Mouse (Mus musculus) heart, postnatal 0 days (tissue): Measurements from ENCODE around the gene Nectin1. TPM values are rescaled to one million over a fixed set of nuclear protein-coding genes. Genes with fewer than 3 reads are reported as not detected.

Source experiments
- ATAC-seq: fragments of 200-750 bp; cut with Nextera tagmentation; 2 replicates; pipeline ENCODE4 v1.8.0; 2017; ENCODE audit warnings: low read depth, moderate number of reproducible peaks, moderate library complexity; ENCODE audit not compliant: insufficient read depth
- DNase-seq: peaks from one replicate; pipeline ENCODE4 v3.0.0-alpha.2; 2016; ENCODE audit warnings: low spot score
- H3K27ac ChIP-seq: fragments of 300-500 bp; sonication (generic); 2 replicates; pipeline ENCODE4 v1.5.1; 2014; ENCODE audit warnings: low read depth, mild to moderate bottlenecking
- H3K27me3 ChIP-seq: fragments of 300-500 bp; sonication (generic); 2 replicates; pipeline ENCODE4 v1.6.1; 2014; ENCODE audit warnings: low read length, mixed read lengths; ENCODE audit not compliant: control insufficient read depth, insufficient read depth
- H3K36me3 ChIP-seq: fragments of 300-500 bp; sonication (generic); replicated peaks from 2 replicates; pipeline ENCODE4 v1.6.1; 2014; ENCODE audit warnings: low read length, mixed read lengths; ENCODE audit not compliant: control insufficient read depth, insufficient read depth
- H3K4me1 ChIP-seq: fragments of 300-500 bp; sonication (generic); 2 replicates; pipeline ENCODE4 v1.6.1; 2014; ENCODE audit warnings: antibody characterized with exemption; ENCODE audit not compliant: control insufficient read depth, insufficient read depth
- H3K4me2 ChIP-seq: fragments of 300-500 bp; sonication (generic); 2 replicates; pipeline ENCODE4 v1.6.1; 2014; ENCODE audit warnings: low read depth, mild to moderate bottlenecking, low read length, moderate library complexity
- H3K4me3 ChIP-seq: fragments of 300-500 bp; sonication (generic); 2 replicates; pipeline ENCODE4 v1.5.1; 2014; ENCODE audit warnings: low read depth, low read length
- H3K9ac ChIP-seq: fragments of 300-500 bp; sonication (generic); replicated peaks from 2 replicates; pipeline ENCODE4 v1.6.1; 2014; ENCODE audit warnings: low read depth, low read length, mixed read lengths
- H3K9me3 ChIP-seq: fragments of 300-500 bp; sonication (generic); replicated peaks from 2 replicates; pipeline ENCODE4 v1.6.1; 2016; ENCODE audit warnings: low read length; ENCODE audit not compliant: control insufficient read depth
- CTCF ChIP-seq: IDR thresholded peaks from 2 replicates; pipeline ENCODE4 v1.5.1; 2016; ENCODE audit warnings: antibody characterized with exemption, control low read depth, low read depth
- EP300 ChIP-seq: IDR thresholded peaks from 2 replicates; pipeline ENCODE4 v1.6.1; 2016; ENCODE audit warnings: antibody characterized with exemption, low read depth
- WGBS: fragments of 180-500 bp; shearing (Covaris S2); extraction: QIAGEN DNeasy Blood & Tissue Kit; methylation state at CpG from one replicate; pipeline ENCODE4 v1.1.7; 2014; 5-methylcytosine and 5-hydroxymethylcytosine counted together
- polyA plus RNA-seq: library from polyadenylated mRNA; unstranded; fragments of >200 nt; fragmentation: Nextera tagmentation; extraction: Ambion mirVana; gene quantifications from 2 replicates; pipeline ENCODE4 v1.2.1, GENCODE M21; 2015
- total RNA-seq: library from RNA; depleted of rRNA; stranded (reverse); fragments of >200 nt; gene quantifications from 2 replicates; pipeline ENCODE4 v1.2.3, GENCODE M21; 2014; ENCODE audit warnings: low replicate concordance

Nectin1 gene
- total and polyA plus RNA-seq, 2 experiments from 2014 or later: 0.82 to 3.6 TPM

- Histone ChIP-seq H3K4me1 (peaks cover 5% of the 10 kb centered on the region; the same call in 1 of the 2 replicates), H3K9me3 (no peaks in the 10 kb centered on the region), H3K9ac (no peak overlapping the region), H3K27me3 (peaks cover 51% of the 10 kb centered on the region), H3K36me3 (no peaks in the 10 kb centered on the region), H3K4me2 (no peak overlapping the region), H3K27ac (no peak overlapping the region), H3K4me3 (no peak overlapping the region)
- ATAC-seq (no peak), DNase-seq (no peak)
- TF ChIP-seq CTCF (no peak), EP300 (no peak)
Observed at GRCm38 (mm10) chr9:43734952-43735351, 8.8 kb upstream of the Nectin1 start.

GRCm38 (mm10) chr9:43736046-43736730 is 7.6 kb upstream of the Nectin1 start:
- Histone ChIP-seq H3K4me3 (no peak overlapping the region), H3K27ac (no peak overlapping the region), H3K4me2 (no peak overlapping the region), H3K4me1 (peaks cover 5% of the 10 kb centered on the region; the same call in 1 of the 2 replicates), H3K9me3 (no peaks in the 10 kb centered on the region), H3K9ac (no peak overlapping the region), H3K36me3 (no peaks in the 10 kb centered on the region), H3K27me3 (peaks cover 48% of the 10 kb centered on the region)
- 85% methylated on average over 9 of the region's 9 CpGs for WGBS
- DNase-seq (no peak), ATAC-seq (no peak)
- no peak for TF ChIP-seq EP300
- no peak for TF ChIP-seq CTCF

- 35% methylated on average over 3 of the region's 3 CpGs for WGBS
- H3K27me3 ChIP-seq: peaks cover 40% of the 10 kb centered on the region
- peaks cover 5% of the 10 kb centered on the region; the same call in 1 of the 2 replicates for H3K4me1 ChIP-seq
- H3K27ac ChIP-seq: no peak overlapping the region
- H3K4me2 ChIP-seq: no peak overlapping the region
- no peaks in the 10 kb centered on the region for H3K9me3 ChIP-seq
- no peaks in the 10 kb centered on the region for H3K36me3 ChIP-seq
- TF ChIP-seq EP300 (no peak), CTCF (no peak)
- DNase-seq (no peak), ATAC-seq (no peak)
- H3K4me3 ChIP-seq: no peak overlapping the region
- no peak overlapping the region for H3K9ac ChIP-seq
Observed at GRCm38 (mm10) chr9:43737331-43737730, 6.5 kb upstream of the Nectin1 start.

GRCm38 (mm10) chr9:43737871-43738292 is 5.9 kb upstream of the Nectin1 start:
- Histone ChIP-seq H3K4me3 (no peak overlapping the region), H3K4me1 (peaks cover 7% of the 10 kb centered on the region), H3K27me3 (peaks cover 40% of the 10 kb centered on the region), H3K9ac (no peak overlapping the region), H3K27ac (no peak overlapping the region), H3K4me2 (no peak overlapping the region), H3K9me3 (no peaks in the 10 kb centered on the region), H3K36me3 (no peaks in the 10 kb centered on the region)
- no peak for ATAC-seq
- WGBS: under 1% methylated on average over 12 of the region's 12 CpGs
- no peak for TF ChIP-seq EP300
- peak; percentile 7 for DNase-seq

- peaks cover 11% of the 10 kb centered on the region for H3K4me1 ChIP-seq
- H3K9ac ChIP-seq: no peak overlapping the region
- H3K4me2 ChIP-seq: no peak overlapping the region
- H3K27me3 ChIP-seq: peaks cover 37% of the 10 kb centered on the region
- no peak overlapping the region for H3K4me3 ChIP-seq
- ATAC-seq (no peak), DNase-seq (no peak)
- 41% methylated on average over 6 of the region's 6 CpGs for WGBS
- TF ChIP-seq EP300 (no peak), CTCF (no peak)
- H3K27ac ChIP-seq: no peak overlapping the region
- no peaks in the 10 kb centered on the region for H3K9me3 ChIP-seq
- no peaks in the 10 kb centered on the region for H3K36me3 ChIP-seq
Observed at GRCm38 (mm10) chr9:43738480-43739084, 5.2 kb upstream of the Nectin1 start.

GRCm38 (mm10) chr9:43741277-43741676 is 2.5 kb upstream of the Nectin1 start:
- Histone ChIP-seq H3K27ac (no peak overlapping the region), H3K9ac (no peak overlapping the region), H3K27me3 (peaks cover 35% of the 10 kb centered on the region), H3K9me3 (no peaks in the 10 kb centered on the region), H3K4me1 (peaks cover 25% of the 10 kb centered on the region), H3K4me3 (no peak overlapping the region), H3K36me3 (no peaks in the 10 kb centered on the region), H3K4me2 (no peak overlapping the region)
- ATAC-seq (no peak), DNase-seq (no peak)
- no peak for TF ChIP-seq CTCF
- no peak for TF ChIP-seq EP300
- WGBS: 50% methylated on average over 2 of the region's 2 CpGs
